Mouse (Mus musculus): ENCODE data around the gene Acp4. TPM values are rescaled to one million over a fixed set of nuclear protein-coding genes. Genes with fewer than 3 reads are reported as not detected.
"Not testable (repeated sequence)": the region's sequence is repeated elsewhere in the genome, so short reads cannot be mapped to it uniquely, and the experiment has no call there.

The Acp4 gene
- total RNA-seq, 4 experiments from 2014 or later = not detected

- peak; percentile 82 for DNase-seq
These were observed 5.8 kb upstream of the Acp4 start for GRCm38 (mm10) chr7:44262791-44263643.

DNA sequence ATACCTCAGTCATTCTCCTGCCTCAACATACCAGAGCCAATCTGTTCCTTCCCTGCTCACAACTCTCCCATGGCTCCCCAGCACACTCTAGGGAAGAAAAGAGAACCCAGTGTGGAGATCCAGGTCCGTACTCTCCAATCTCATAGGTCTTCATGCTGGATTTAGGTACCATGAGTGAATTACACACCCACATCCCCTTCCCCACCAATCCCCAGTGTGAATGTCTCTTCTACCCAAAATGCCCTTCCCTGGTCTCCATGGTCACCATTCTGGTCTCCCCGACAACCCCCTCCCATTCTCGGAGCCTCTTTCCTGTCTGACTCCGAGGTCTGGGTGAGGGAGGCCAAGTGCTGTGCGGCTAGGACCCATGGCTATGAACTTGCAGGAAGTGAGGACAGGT, 4.0 kb upstream of the Acp4 start, which contains the start of gene Gm15517:
Gm15517 (plus strand) TSS at position 301 of the 400 bp plus-strand sequence.
- DNase-seq = no peak

DNA sequence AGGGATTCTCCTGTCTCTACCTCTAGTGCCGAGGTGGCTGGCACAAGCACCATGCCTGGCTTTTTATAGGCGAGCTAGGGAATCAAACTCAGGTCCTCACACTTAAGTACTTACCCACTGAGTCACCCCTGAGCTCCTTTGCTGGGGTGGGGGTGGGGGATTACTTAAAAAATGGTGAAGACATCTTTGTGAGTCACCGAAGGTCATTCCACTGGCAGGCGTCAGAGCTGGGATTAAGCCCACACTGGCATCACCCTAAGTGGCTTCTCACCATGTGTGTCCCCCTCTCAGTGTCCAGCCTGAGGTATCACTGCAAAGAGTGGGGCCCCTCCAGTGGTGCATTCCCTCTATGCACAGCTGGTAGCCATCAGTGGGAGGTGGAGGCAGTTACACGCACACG, 3.2 kb upstream of the Acp4 start:
- no peak for DNase-seq

- DNase-seq = no peak
These were observed 2.2 kb downstream of the Acp4 start for GRCm38 (mm10) chr7:44254930-44255329.

GRCm38 (mm10) chr7:44253023-44253616, 4.1 kb downstream of the Acp4 start:
- no peak for DNase-seq

DNA sequence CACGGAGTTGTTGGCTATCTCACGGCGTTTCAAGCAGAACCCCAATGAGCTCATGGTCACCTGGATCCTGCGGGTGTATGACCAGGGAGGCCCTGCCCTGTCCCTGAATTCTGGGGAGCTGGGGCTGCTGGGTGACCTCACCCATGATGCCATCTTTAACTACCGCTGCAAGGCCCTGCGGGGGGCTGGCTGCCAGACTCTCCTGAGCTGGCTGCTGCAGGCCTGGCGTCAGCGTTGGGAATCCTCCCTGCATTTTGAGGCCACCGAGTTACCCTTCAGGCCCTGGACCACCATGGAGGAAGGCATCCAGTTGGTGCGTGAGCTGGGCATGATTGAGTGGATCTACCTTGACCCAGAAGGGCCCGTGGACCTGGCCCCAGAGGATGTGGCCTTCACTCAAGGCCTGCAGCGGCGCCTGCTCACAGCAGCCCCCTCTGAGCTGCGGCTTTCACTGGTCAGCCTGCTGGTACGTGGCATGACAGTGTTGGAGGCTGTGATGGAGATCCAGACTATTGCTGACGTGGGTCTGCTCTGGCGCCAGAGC, 6.4 kb downstream of the Acp4 start:
- peak; percentile 86 for DNase-seq

- DNase-seq = no peak
These were observed 7.9 kb downstream of the Acp4 start for GRCm38 (mm10) chr7:44249248-44249647.

DNA sequence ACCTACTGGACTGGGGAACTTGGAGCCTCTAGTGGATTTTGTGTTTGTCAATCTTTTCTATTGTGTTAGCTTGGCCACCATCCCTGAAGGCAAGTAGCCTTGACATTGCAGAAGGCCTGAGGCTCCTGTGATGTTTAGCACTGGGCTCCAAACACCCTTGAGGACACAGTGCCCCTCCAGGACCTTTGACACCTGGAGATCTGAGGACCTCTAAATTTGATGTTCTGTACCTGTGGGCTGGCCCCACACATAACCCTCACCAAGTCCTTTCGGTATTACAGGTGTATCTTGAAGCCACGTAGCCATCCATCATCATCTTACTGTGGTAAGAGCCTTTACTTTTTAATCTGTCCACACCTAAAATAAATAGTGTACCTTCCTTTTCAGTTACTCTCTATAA, 9.2 kb downstream of the Acp4 start:
- no peak for DNase-seq

DNA sequence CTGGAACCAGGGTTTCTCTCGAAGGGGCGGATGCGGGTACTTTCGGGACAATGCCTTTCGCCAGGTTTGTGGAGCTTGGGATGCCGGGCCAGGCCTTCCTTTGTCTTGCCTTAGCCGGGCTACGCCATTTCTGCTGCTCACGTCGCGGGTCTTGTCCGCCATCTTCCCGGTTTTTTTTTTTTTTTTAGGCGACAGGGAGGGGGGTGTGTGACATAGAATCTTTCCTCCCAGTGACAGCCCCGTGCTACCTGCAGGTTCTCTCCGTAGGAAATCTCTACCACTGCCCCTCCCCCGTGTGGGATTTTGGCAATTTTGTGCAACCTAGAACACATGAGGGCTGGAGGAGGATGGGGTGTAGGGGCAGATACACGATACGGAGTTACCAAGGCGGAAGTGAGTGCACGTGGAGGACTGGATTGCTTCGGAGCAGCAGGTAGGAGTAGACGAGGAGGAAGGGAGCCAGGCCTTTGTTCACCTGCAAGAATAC, 10.2 kb downstream of the Acp4 start:
- DNase-seq = peak; percentile 60

- peak; percentile 84 for DNase-seq
These were observed 10.9 kb downstream of the Acp4 start, which contains the start of the genes 1700028J19Rik and 2410002F23Rik for GRCm38 (mm10) chr7:44246055-44246983. 1700028J19Rik (minus strand) TSS chr7:44246695. 2410002F23Rik (plus strand) TSS chr7:44246722.

GRCm38 (mm10) chr7:44244080-44244479, 13.1 kb downstream of the Acp4 start:
- no peak for DNase-seq

DNA sequence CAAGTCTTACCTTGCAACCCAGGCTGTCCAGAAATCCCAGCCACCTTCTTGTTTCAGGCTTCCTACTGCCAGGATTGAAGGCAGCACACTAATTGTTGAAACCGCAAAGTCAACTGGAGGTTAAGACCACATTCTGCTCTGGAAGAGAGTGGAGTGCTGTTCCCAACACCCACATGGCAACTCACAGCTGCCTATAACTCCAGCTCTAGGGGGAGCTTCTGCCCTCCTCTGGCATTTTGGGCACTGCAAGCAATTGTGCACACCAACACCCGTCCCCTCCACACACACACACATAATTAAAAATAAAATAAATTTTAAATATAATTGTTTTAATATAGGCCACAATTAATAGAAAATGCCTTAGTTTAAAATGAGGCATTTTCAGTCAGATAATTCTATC, 16.0 kb downstream of the Acp4 start:
- no peak for DNase-seq

GRCm38 (mm10) chr7:44240712-44241111, 16.5 kb downstream of the Acp4 start:
- DNase-seq = no peak

- no peak for DNase-seq
These were observed 17.3 kb downstream of the Acp4 start for GRCm38 (mm10) chr7:44239913-44240312.

DNA sequence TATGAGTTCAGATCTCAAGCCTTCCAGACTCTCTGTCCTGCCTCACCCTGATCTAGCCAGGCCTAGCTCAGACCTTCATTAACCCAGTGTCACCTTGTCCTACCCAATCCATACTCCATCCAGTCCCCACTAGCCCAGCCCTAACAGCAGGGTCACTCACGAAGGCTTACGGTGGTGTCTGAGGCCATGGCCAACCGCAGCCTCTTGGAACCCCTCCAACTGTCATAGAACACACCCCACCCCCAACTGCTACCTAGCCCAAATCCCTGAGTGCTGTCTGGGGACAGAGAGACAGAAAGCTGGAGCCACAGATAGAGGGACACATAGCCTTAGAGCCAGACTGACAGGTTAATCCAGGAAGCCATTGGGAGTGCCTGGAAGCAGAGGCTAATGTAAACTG, 21.3 kb downstream of the Acp4 start, which contains the start of gene Gm36864:
Gm36864 (plus strand) TSS at position 269 of the 400 bp plus-strand sequence.
- DNase-seq = no peak

DNA sequence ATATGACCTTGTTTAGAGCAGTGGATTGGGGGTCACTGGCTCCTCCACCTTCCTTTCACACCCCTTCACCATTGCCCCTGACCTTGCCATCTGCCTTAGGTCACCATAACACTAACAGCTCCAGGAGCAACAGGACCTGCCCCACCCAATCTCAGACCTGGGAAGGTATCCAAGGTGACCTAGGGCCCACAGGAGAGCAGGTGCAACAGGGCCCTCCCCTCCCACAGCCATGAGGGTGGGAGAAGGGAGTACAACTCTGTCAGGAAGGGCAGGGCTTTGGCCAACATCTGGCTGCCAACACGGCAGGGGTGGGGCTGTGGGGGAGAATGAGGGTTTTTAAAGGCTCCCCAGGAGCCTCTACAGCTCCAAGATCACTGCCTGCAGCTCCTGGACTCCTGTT, 32.1 kb downstream of the Acp4 start, which contains the start of gene Klk1:
Klk1 (plus strand) TSS at position 285 of the 400 bp plus-strand sequence.
- no peak for DNase-seq

DNA sequence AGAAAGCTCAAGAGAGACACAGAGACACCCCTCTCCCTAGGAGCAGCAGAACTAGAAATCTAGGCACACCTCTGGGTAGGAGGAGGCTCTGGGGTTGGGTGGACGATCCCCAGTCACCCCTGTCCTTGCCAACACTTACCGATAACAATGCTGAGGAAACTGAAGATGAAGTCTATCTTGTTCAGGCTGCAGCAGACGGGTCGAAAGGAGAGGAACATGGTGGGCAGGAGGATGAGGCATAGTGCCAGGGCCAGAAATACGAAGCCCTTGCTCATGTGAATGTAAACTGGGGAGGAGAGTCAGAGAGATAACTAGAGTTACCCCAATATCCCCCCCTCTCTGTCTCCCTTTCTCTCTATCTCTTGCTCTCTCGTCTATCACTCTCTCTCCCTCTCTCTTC, 34.8 kb downstream of the Acp4 start:
- DNase-seq = not testable (repeated sequence)

DNA sequence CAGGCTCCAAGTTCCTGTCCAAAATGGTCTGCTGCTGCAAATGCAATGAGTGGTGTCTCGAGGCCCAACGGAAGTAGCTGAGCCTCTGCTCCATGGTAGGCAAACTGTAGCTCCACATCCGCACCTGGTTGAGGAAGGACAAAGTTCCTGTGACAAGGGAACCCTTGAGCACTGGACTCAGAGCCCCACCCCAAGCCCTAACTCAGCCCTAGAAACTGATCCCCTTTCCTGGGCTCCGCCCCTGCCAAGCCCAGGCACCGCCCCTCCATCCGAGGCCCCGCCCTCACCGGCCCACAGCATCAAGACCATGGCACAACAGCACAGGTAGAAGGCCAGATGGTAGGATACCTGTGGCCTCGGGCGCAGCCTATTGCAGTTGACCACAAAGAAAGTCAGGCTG, 35.6 kb downstream of the Acp4 start:
- not testable (repeated sequence) for DNase-seq

DNA sequence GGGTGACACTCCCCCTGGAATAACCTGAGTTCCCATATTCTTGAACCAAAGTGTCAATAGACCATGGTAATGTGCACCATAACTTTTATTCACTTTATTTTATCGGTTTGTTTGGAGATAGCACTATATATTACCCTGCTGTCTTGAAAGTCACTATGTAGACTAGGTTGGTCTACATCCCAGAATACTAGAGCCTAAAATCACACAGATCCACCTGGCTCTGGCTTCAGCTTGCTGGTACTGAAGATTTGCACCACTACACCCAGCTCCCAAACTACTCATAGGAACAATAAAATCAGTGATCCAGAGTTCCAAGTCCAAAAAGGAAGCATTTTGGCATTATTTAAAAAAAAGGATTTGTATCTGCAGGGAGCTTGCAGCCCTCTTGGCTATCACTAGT, 41.5 kb downstream of the Acp4 start, which contains the start of gene Klk1b5:
Klk1b5 (plus strand) TSS at position 301 of the 400 bp plus-strand sequence.
- no peak for DNase-seq

- DNase-seq = no peak
These were observed 48.9 kb downstream of the Acp4 start for GRCm38 (mm10) chr7:44208307-44208706.

DNA sequence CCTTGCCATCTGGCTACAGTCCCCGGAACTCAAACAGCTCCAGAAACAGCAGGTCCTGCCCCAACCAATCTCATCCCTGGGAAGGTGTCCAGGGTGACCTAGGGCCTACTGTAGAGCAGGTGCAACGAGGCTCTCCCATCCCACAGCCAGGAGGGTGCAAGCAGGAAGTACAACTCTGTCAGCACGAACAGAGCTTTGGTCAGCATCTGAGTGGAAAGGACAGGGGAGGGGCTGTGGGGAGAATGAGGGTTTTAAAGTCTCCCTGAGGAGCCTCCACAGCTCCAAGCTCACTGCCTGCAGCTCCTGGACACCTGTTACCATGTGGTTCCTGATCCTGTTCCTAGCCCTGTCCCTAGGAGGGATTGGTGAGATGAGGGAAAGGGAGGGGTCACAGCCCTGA, 50.0 kb downstream of the Acp4 start, which contains the start of gene Klk1b4:
Klk1b4 (plus strand) TSS at position 301 of the 400 bp plus-strand sequence.
- not testable (repeated sequence) for DNase-seq

Data from adrenal gland, adult 8-10 months (tissue).